Mouse (Mus musculus): ENCODE results near the gene Btrc.
"Not testable (repeated sequence)": the region's sequence is repeated elsewhere in the genome, so short reads cannot be mapped to it uniquely, and the experiment has no call there.

DNA sequence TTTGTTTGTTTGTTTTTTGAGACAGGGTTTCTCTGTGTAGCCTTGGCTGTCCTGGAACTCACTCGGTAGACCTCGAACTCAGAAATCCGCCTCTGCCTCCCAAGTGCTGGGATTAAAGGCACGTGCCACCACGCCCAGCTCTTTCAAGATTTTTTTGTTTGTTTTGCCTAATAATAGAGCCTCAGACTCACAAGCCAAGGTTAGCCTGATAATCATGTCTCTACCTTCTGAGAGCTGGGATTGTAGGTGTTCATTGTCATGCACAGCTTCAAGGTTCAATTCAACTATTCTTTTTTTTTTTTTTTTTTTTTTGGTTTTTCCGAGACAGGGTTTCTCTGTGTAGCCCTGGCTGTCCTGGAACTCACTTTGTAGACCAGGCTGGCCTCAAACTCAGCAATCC lies 6.7 kb upstream of the Btrc start:
- TF ChIP-seq CTCF (IDR thresholded peaks at IDR 0.05; ENCODE audit: low read depth, low read length); GATA1 (IDR thresholded peaks at IDR 0.05; ENCODE audit: borderline replicate concordance, low read length); POLR2AphosphoS5 (IDR thresholded peaks at IDR 0.05; ENCODE audit: insufficient replicate concordance, low read depth, low read length): not testable (repeated sequence)

All from G1E (cell line).